Mouse (Mus musculus) neural tube, embryonic 14.5 days (tissue): Measurements from ENCODE around the gene Pappa. TPM values are rescaled to one million over a fixed set of nuclear protein-coding genes. Genes with fewer than 3 reads are reported as not detected.

Experiments used
- ATAC-seq: fragments of 200-750 bp; cut with Nextera tagmentation; 2 replicates; pipeline ENCODE4 v1.8.0; 2017; ENCODE audit warnings: low read depth, mild to moderate bottlenecking, moderate TSS enrichment, moderate library complexity
- H3K27ac ChIP-seq: fragments of 300-500 bp; sonication (generic); 2 replicates; pipeline ENCODE4 v1.5.1; 2014; ENCODE audit warnings: low read depth, mild to moderate bottlenecking, control low read depth, low read length, moderate library complexity, mixed read lengths
- H3K27me3 ChIP-seq: fragments of 300-500 bp; sonication (generic); 2 replicates; pipeline ENCODE4 v1.6.1; 2014; ENCODE audit warnings: low read length; ENCODE audit not compliant: control insufficient read depth, insufficient read depth
- H3K36me3 ChIP-seq: fragments of 300-500 bp; sonication (generic); 2 replicates; pipeline ENCODE4 v1.6.1; 2014; ENCODE audit warnings: low read length, mixed read lengths; ENCODE audit not compliant: control insufficient read depth, insufficient read depth
- H3K4me1 ChIP-seq: fragments of 300-500 bp; sonication (generic); 2 replicates; pipeline ENCODE4 v1.6.1; 2014; ENCODE audit warnings: low read length; ENCODE audit not compliant: control insufficient read depth, insufficient read depth
- H3K4me2 ChIP-seq: fragments of 300-500 bp; sonication (generic); 2 replicates; pipeline ENCODE4 v1.6.1; 2014; ENCODE audit warnings: mild to moderate bottlenecking, low read depth, low read length, control low read depth
- H3K4me3 ChIP-seq: fragments of 300-500 bp; sonication (generic); 2 replicates; pipeline ENCODE4 v1.5.1; 2014; ENCODE audit warnings: low read depth, low read length, control low read depth, mixed read lengths
- H3K9ac ChIP-seq: fragments of 300-500 bp; sonication (generic); replicated peaks from 2 replicates; pipeline ENCODE4 v1.6.1; 2014; ENCODE audit warnings: low read depth, mild to moderate bottlenecking, control low read depth, low read length, mixed read lengths
- H3K9me3 ChIP-seq: fragments of 300-500 bp; sonication (generic); 2 replicates; pipeline ENCODE4 v1.6.1; 2016; ENCODE audit warnings: low read length; ENCODE audit not compliant: control insufficient read depth
- WGBS: fragments of 180-500 bp; shearing (Covaris S2); extraction: QIAGEN DNeasy Blood & Tissue Kit; methylation state at CpG from one replicate; pipeline ENCODE4 v1.1.7; 2014; 5-methylcytosine and 5-hydroxymethylcytosine counted together
- polyA plus RNA-seq: library from polyadenylated mRNA; unstranded; fragments of >200 nt; fragmentation: Nextera tagmentation; extraction: Ambion mirVana; gene quantifications from 2 replicates; pipeline ENCODE4 v1.2.1, GENCODE M21; 2014

The Pappa gene
- polyA plus RNA-seq, 1 experiment from 2014 or later = 1.2 TPM

GRCm38 (mm10) chr4:65153601-65154000 is 29.6 kb downstream of the Pappa start:
- H3K4me1 ChIP-seq = no peaks in the 10 kb centered on the region
- no peak for ATAC-seq
- no peak overlapping the region for H3K27ac ChIP-seq
- H3K36me3 ChIP-seq = no peaks in the 10 kb centered on the region
- H3K9ac ChIP-seq = no peak overlapping the region
- no peak overlapping the region for H3K4me2 ChIP-seq
- 74% methylated on average over 2 of the region's 2 CpGs for WGBS
- no peak overlapping the region for H3K4me3 ChIP-seq
- no peaks in the 10 kb centered on the region for H3K27me3 ChIP-seq
- H3K9me3 ChIP-seq = no peaks in the 10 kb centered on the region

- Histone ChIP-seq H3K9ac (no peak overlapping the region), H3K4me2 (no peak overlapping the region), H3K4me3 (no peak overlapping the region), H3K9me3 (no peaks in the 10 kb centered on the region), H3K4me1 (no peaks in the 10 kb centered on the region), H3K36me3 (no peaks in the 10 kb centered on the region), H3K27ac (no peak overlapping the region), H3K27me3 (no peaks in the 10 kb centered on the region)
- 96% methylated on average over 10 of the region's 10 CpGs for WGBS
- ATAC-seq = no peak
Observed at GRCm38 (mm10) chr4:65156231-65156630, 32.3 kb downstream of the Pappa start.

GRCm38 (mm10) chr4:65158651-65159050 is 34.7 kb downstream of the Pappa start:
- H3K4me3 ChIP-seq = no peak overlapping the region
- no peaks in the 10 kb centered on the region for H3K9me3 ChIP-seq
- no peaks in the 10 kb centered on the region for H3K36me3 ChIP-seq
- H3K9ac ChIP-seq = no peak overlapping the region
- ATAC-seq = no peak
- H3K27ac ChIP-seq = no peak overlapping the region
- no peaks in the 10 kb centered on the region for H3K27me3 ChIP-seq
- 95% methylated on average over 3 of the region's 3 CpGs for WGBS
- no peaks in the 10 kb centered on the region for H3K4me1 ChIP-seq
- no peak overlapping the region for H3K4me2 ChIP-seq

- Histone ChIP-seq H3K4me2 (no peak overlapping the region), H3K9ac (no peak overlapping the region), H3K4me1 (no peaks in the 10 kb centered on the region), H3K27me3 (no peaks in the 10 kb centered on the region), H3K4me3 (no peak overlapping the region), H3K9me3 (no peaks in the 10 kb centered on the region), H3K27ac (no peak overlapping the region), H3K36me3 (no peaks in the 10 kb centered on the region)
- WGBS = 67% methylated on average over 5 of the region's 5 CpGs
- ATAC-seq = no peak
Observed at GRCm38 (mm10) chr4:65159481-65159880, 35.5 kb downstream of the Pappa start.

- Histone ChIP-seq H3K27me3 (no peaks in the 10 kb centered on the region), H3K4me2 (no peak overlapping the region), H3K36me3 (no peaks in the 10 kb centered on the region), H3K4me3 (no peak overlapping the region), H3K4me1 (no peaks in the 10 kb centered on the region), H3K9me3 (no peaks in the 10 kb centered on the region), H3K9ac (no peak overlapping the region), H3K27ac (no peak overlapping the region)
- no peak for ATAC-seq
- 85% methylated on average over 3 of the region's 3 CpGs for WGBS
Observed at GRCm38 (mm10) chr4:65163698-65164097, 39.7 kb downstream of the Pappa start.

- H3K27ac ChIP-seq = no peak overlapping the region
- ATAC-seq = no peak
- no peaks in the 10 kb centered on the region for H3K9me3 ChIP-seq
- H3K36me3 ChIP-seq = no peaks in the 10 kb centered on the region
- no peaks in the 10 kb centered on the region for H3K27me3 ChIP-seq
- H3K9ac ChIP-seq = no peak overlapping the region
- WGBS = 88% methylated on average over 3 of the region's 3 CpGs
- no peaks in the 10 kb centered on the region for H3K4me1 ChIP-seq
- H3K4me3 ChIP-seq = no peak overlapping the region
- no peak overlapping the region for H3K4me2 ChIP-seq
Observed at GRCm38 (mm10) chr4:65166288-65166835, 42.4 kb downstream of the Pappa start.

GRCm38 (mm10) chr4:65174505-65174904 is 50.5 kb downstream of the Pappa start:
- Histone ChIP-seq H3K9me3 (no peaks in the 10 kb centered on the region), H3K27ac (no peak overlapping the region), H3K4me2 (no peak overlapping the region), H3K9ac (no peak overlapping the region), H3K27me3 (no peaks in the 10 kb centered on the region), H3K36me3 (no peaks in the 10 kb centered on the region), H3K4me1 (no peaks in the 10 kb centered on the region), H3K4me3 (no peak overlapping the region)
- 89% methylated on average over 3 of the region's 3 CpGs for WGBS
- no peak for ATAC-seq

GRCm38 (mm10) chr4:65178146-65178545 is 54.2 kb downstream of the Pappa start:
- H3K4me1 ChIP-seq = no peaks in the 10 kb centered on the region
- no peaks in the 10 kb centered on the region for H3K9me3 ChIP-seq
- no peak overlapping the region for H3K4me2 ChIP-seq
- no peaks in the 10 kb centered on the region for H3K36me3 ChIP-seq
- ATAC-seq = no peak
- no peak overlapping the region for H3K9ac ChIP-seq
- no peaks in the 10 kb centered on the region for H3K27me3 ChIP-seq
- 33% methylated on average over 1 of the region's 1 CpGs for WGBS
- H3K4me3 ChIP-seq = no peak overlapping the region
- no peak overlapping the region for H3K27ac ChIP-seq

GRCm38 (mm10) chr4:65187236-65187635 is 63.3 kb downstream of the Pappa start:
- ATAC-seq = no peak
- H3K27ac ChIP-seq = no peak overlapping the region

More at GRCm38 (mm10) chr4:65187236-65187635, 63.3 kb downstream of the Pappa start:
- no peak overlapping the region for H3K4me2 ChIP-seq
- no peaks in the 10 kb centered on the region for H3K9me3 ChIP-seq
- 79% methylated on average over 2 of the region's 2 CpGs for WGBS
- no peaks in the 10 kb centered on the region for H3K4me1 ChIP-seq
- H3K36me3 ChIP-seq = no peaks in the 10 kb centered on the region
- no peaks in the 10 kb centered on the region for H3K27me3 ChIP-seq
- no peak overlapping the region for H3K9ac ChIP-seq
- H3K4me3 ChIP-seq = no peak overlapping the region
